Mouse (Mus musculus) ovary, postnatal 10 days (tissue): Measurements from ENCODE around the gene Kmt2b.

ENCODE experiments used
- DNase-seq: peaks from one replicate; pipeline ENCODE4 v3.0.0; 2022; ENCODE audit warnings: low spot score

The Kmt2b gene

DNA sequence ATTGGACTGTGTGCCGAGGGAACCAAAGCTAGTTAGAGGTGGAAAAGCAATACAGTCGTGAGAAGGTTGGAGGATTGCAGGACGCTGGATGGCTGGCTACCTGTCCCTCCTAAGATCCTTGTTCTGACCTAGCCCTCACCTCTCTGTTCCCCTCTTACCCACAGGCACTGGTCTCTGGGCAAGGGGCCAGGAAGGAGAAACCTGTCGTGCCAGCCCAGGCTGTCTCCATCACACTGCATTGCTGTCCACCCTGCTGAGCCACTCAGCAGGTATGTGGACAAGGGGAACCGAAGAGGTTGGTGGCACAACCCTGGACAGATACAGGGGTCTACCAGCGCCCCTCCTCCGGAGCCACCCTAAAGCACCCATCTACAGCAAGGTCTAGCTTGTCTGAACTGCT is 12.1 kb upstream of the Kmt2b start:
- DNase-seq = no peak

DNA sequence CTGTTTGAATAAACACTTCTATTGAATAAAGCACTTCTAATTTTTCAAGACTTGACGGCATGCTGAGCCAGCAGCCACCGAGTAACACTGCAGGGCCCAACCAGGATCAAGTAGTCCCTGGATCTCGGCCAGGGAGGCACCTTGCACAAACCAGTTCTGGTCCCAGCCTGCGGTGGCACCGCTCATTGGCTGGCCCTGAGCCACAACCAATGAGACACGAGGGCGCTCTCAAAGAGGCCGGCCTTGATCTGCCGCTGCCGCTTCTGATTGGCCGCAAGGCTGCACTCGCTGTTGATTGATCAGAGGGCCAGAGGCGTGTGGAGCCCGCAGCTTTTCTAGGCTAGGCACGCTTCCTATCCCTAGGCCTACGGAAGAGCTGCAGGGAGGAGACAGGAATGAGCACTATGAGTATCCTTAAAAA is 11.4 kb upstream of the Kmt2b start:
- DNase-seq = peak; percentile 62

DNA sequence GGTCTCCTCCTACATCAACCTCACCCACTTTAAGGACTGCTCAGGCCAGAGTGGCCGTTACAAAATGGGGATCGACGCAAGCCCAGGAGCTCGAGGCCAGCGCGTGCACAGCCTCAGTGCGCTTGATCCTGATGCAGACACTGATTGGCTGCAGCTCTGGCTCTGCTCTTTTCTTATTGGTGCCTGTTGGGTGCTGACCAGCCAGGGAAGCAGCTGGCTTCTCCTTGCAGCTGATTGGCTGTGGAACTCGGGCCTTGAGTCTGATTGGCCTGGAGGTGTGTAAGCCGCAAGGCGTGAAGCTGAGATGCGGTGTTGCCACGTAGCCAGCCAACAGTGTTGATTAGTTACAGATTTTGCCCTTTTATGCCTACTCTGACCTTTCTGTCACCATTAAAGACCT is 10.3 kb upstream of the Kmt2b start, which contains the start of gene Zbtb32:
Zbtb32 (minus strand) TSS at position 124 of the 400 bp plus-strand sequence.
- no peak for DNase-seq

DNA sequence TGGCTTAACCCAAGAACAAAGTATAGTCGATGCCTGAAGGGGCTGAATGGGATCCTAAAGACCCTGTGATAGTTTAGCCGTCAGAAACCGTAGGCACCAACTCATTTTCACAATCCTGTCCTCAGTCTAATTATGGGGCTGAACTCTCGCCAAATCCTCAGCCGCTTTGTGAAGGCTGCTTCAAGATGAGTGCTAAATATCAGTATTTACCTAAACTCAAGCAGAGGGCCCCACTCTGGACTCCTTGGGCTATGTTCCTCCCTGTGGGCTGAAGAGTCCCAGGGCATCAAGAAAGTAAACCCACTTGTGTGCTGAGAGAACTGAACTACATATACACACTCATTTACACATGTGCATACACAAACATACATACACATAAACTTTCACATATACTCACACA is 8.3 kb upstream of the Kmt2b start:
- no peak for DNase-seq

DNA sequence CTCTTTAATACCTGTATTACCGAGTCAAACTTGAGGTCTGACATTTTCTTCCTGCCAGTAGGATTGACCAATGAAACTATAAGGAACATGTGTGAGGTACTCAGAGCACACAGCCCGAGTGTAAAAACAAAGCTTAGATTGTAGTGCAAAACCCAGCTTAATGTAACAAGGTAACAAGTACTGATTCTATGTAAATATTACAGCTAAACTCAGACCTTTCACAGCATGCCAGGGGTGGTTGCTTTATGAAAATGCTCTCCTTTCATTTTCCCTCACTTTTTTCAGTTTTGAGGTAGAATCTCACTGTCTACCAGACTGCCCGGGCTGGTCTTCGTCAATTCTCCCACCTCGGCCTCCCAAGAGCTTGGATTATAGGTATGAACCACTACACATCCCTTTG is 7.6 kb upstream of the Kmt2b start:
- no peak for DNase-seq

DNA sequence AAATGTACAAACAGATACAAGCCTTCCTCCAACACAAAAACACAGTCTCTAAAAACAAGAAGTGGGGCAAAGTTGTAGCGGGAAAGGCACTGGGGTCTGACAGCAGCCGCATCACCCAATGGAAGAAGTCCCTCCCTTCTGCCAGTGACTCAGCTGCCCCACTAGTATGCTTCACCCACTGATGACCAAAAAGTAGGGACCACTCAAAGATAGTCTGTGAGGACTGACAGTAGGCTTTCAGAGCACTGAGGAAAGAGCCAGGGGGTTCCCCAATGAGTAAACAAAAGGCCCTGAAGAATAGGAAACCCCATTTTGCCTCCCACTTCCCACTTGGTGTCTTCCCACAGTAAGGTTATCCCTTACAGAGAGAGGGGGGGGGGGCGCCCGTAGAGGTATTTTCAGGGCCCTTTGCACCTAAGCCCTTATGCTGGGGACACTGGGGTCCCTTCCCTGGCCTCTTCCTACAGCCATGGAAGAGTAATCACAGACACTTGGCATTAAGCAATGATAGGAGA is 6.0 kb upstream of the Kmt2b start:
- no peak for DNase-seq

DNA sequence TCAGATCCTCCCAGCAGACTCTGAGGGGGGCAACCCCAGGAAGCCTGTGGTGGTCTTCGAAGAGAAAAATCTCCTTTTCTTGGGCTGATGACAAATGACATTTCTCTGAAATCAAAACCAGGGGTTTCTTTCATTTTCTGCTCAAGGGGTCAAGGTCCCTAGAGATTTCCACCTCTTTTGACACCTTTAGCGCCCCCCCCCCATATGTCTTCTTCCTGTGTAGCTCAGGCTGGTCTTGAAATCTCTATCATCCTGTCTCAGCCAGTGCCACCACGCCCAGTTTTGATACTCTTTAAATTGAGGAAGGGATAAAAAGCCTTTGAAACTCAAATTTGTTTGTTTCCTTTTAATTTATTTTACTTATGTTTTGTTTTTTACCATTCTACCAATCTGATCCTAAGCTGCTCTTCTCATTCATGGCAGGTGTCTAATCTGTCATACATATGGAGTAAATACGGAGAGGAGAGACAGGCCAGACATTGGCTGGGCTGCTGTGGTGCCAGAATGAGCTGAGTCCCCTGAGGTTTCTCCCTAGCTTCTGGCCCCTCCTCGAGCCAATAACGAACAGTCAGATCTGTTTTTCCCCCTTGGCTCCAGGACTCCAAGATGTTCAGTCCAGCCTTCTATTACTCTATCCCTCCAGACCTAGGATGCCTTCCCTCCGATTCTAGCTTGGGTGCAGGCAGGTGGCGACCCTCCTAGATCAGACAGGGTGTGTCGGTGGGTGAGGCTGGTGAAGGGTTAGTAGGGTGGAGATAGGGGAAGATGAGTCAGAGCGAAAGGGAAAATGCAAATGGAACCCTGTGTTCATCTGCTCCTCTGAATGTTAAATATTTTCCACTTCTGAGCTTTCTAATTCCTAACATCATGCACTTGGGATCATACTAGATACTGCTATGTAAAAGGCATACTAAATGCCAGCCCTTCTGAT is 5.3 kb upstream of the Kmt2b start:
- DNase-seq = no peak

DNA sequence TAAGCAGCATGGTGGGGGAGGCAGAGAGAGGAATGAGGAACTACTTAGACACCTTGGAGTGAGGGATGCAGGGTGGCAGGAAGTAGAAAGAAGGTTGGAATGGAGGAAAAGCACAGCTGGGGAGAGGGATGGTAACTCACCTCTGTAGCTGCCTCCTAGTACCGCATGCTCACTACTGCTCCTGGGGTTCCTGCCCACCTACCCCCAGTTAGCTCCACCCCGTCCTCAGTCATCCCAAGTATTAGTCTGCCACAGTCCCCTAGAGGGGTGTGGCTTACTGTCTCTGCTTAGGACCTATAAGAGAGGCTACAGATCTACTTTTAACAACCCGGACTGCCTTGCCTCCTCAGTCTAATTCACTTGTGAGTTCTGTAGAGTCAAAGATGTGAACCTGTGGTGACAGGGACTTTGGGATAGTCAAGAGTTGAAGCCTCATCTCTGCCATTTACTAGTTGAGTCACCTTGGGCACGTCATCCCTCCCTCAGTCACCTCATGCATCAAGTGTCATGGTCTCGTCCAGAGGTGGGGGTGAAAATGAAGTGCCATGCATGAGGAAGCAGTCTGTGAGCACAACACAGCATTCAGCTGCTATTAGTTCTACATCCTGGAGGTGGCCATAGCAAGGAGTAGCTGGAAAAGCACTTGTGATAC is 4.4 kb upstream of the Kmt2b start:
- no peak for DNase-seq

DNA sequence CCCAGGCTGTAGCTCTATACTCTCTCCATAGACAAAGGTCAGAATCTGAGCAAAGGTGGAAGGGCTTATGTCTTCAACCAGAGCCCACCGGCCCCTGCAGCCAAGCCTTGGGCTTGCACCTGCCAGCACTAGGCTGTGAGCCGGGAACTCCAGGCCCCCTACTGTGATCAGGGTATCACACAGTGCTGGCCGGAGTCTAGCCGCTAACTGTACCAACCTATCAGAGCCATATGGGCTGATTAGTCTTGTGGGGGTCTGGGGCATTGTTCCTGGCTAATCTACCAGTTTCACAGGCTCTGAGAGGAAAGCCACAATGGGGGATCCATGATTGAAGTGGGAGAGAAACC is 3.1 kb upstream of the Kmt2b start:
- no peak for DNase-seq

DNA sequence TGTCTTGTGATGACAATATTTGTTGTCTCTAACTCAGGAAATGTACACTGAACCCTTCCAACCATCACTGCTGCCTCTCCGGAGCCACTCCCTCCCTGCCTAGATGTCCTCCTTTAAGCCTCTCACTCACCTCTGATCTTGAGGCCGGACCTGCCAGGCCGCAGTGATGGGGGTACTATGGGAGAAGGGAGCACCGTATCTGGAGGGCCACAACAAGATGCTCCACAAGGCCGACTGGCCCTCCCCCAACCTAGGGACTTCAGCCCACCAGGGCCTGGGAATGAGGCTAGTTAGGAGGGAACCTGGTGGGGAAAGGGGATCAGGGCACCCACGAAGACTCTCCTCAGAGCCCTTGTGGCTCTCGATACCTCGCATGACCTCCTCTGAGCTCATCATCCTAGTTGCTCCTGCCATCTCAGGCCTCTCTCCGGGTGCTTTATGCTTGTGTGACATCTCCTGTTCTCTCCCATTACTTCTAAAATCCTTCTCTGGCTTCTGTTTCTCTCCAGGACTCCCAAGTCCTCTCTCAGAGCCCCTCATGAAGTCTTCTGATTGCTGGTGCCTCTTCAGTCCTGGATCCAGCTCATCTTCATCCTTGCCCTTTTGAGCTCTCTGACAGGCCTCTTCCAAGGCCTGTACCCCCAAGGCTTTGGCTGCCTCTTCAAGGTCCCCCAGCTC is 2.5 kb upstream of the Kmt2b start:
- no peak for DNase-seq

DNA sequence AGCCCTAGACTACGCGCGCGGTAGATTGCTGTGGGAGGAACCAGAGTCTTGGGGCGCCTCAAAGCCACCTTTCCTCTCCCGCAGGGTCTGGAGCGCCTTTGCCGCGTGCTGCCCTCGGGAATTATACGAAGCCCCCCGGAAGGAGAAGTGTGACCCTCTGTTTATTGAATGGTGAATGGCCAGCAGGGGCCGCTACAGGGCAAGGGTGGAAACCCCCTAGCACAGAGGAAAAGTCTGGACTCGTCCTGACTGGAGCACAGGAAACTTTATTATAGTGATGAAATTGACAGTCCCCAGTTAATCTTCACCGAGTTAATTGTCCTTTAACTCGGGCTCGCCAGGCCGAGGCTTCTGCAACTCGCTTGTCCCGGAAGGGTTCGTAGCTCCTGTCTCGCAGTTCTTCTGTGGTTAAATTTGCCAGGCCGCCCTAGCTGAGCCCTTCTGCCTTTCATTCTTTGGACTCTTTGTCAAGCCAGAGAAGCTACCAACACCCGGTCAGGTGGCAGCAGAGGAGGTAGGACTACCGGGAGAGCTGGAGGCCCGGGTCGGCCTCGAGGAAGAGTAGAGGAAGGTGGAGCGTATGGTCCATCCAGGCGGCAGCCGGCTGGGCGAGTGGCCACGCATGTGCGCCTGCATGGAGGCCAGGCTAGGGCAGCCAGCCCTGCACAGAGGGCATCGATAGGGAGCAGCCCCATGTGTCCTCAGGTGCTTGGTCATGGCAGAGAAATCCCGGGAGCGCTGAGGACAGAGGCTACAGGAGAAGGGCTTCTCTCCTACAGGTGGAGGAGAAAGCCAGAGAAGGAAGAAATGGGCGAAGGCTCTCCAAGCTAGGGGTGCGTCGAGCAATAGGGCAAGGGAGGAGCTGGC is 1.1 kb upstream of the Kmt2b start:
- peak; percentile 69 for DNase-seq

DNA sequence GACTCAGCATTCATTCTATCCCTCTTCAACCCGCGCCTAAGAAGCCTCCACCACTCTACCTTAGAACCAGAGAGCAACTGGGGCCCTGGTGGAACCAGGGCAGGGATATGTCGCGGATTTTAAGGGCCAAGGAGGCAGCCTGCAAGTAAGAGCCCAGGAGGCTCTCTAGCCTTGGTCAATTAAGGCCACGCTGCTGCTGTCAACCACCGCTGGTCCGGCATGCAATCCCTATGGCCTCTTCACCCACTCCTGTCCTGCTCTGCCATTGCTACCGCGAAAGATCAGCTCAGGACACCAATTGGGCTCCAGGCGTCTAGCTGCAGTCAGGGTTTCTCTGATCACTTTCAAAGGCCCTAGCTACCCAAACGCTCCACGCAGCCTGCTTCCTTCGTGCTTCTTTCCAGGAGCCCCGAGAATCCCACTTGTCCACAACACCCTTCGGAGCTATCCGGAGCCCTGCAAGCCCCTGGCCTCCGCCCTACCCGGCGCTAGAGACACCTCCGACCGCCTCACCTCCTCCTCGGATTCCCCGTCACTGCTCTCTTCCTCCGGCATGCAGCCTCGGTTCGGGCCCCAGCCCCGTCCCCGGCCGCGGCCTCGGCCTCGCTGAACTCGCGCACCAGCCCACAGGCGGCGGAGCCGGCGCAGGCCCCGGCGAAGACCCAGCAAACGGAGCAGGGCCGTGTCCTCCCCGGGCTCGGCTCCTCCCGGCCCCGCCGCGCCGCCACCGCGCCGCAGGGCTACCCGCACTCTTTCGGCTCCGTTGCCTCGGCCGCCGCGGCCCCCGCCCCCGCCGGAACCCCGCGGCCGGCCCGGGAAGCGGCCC is 471 bp downstream of the Kmt2b start:
- DNase-seq = peak; percentile 48

DNA sequence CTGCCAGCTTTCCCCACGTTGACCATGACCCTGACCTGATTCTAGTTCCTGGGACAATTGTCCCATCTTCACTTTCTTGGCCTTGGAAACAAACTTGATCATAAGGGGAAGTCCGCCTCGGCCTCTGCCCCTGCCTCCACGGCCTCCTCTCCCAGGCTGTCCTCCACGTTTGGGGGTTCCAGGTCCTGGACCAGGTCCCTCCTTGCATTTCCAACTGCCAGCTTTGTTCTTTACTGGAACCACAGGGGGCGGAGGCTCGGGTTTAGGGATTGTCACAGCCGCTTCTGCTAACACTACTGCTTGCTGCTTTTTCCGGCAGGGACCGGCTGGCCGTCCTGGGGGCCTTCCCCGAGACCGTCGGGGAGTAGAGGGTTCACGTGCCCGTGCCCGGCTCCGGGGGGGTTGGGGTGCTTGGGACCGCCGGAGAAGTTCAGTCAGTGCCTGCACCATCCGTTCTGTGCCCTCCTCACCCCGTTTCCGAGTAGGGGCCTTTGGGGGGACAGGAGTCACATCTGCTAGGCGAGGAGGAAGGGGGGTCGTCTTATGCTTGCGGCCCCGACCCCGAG is 2.0 kb downstream of the Kmt2b start:
- no peak for DNase-seq

DNA sequence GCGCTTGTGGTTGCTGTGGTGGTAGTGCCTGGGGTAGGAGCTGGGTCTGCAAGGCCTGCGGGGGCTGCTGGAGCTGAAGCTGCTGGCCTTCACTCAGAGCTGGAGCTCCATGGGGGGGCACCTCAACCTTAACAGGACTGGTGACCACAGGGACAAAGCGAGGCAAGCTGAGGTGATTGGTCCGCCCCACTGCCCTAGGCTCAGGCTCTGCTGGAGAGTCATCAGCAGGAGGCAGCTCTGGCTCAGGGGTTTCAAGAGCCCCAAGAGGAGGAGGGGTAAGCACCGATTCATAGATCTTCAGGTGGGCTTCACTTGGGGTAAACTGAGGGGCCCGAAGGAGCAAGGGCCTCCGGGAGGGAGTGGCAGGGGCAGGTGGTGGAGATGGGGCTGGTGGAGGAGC is 3.4 kb downstream of the Kmt2b start:
- DNase-seq = no peak

DNA sequence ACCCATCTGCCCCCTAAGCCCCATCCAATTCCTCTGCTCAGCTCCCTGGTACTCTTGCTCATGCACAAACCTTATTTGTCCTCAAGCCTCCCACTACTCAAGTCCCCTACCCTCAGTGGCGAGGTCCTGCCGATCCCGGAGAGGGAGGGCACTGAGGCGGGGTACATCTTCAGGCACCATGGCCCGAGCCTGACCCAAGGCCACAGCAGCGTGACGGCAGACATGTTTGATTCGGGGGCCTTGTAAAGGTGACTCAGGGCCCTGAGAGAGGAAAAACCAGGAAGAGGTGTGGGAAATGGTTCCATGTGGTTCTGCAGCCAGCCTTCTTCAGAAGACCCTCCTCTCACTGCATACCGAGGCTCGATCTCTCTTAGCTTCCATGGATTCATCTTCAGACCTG is 4.2 kb downstream of the Kmt2b start:
- DNase-seq = no peak

DNA sequence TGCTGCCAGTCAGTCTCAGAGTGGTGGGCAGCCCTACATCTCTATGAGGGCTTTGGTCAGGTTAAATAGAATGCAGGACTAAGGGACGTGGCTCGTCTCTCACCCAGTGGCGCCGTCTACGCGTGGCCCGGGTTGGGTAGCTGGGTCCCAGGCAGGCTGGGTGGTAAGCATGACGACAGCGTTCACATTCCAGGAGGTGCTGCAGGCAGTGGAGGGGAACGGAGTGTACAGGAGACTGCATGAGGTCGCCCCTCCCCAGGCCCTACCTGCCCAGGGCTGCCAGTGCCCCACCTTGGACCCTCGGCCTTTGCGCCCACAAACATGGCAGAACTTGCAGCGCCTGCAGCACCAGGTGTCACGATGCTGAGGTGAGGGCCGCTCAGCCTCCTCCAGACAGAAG is 7.0 kb downstream of the Kmt2b start:
- DNase-seq = no peak

DNA sequence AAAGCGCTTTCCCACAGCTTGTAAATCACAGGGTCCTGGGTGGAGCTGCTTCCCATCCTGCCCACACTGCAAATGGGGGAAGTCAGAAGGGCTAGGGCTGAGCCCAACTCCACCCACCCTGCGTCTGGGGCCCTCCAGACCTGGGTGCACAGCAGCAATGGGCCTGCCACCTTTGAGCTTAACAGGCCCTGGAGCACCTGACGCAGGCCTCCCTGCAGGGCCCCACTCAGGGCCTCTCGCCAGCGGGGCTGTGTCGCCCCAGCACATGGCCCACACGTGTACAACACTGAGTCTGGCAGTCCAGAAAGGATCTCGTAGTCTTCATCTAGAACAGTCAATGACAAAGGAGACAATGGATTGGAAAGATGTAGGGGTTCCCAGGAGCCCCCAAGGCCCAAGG is 8.6 kb downstream of the Kmt2b start:
- DNase-seq = no peak

DNA sequence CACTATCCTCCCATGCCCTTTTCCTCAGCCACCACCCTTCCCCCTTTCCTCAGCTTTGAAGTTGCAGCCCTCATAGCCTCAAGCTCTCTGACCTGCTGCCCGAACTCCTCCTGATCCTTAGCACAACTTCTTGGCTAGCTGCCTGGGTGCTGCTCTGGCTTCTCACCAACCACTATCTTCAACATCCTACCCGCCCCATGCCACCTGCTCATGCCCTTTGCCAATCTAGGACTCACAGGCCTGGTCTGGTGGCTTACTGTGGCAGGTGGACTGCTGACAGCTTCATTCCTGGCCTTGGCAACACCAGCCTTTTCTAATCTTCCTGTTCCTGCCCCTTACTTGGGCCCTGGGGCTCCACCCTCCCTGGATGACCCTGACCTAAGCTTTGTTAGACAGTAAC is 15.6 kb downstream of the Kmt2b start:
- no peak for DNase-seq

DNA sequence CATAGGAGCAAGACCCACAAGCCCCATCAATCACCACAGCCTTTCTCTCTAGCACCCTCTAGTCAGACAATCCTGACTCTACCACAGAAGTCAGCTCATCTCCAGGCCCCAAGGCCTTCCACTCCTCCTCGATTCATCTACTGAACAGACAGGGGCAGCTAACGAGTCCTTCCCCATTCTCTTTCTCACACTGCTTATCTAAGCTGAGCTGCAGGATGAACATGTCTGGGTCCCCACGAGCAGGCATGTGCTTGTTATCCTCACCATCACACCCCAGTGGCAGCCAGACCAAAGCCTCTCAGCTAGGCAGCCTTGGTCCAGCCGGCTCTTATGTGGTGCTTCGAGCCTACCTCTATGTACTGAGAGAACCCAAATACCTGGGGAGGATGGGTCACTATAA is 16.1 kb downstream of the Kmt2b start:
- DNase-seq = no peak

DNA sequence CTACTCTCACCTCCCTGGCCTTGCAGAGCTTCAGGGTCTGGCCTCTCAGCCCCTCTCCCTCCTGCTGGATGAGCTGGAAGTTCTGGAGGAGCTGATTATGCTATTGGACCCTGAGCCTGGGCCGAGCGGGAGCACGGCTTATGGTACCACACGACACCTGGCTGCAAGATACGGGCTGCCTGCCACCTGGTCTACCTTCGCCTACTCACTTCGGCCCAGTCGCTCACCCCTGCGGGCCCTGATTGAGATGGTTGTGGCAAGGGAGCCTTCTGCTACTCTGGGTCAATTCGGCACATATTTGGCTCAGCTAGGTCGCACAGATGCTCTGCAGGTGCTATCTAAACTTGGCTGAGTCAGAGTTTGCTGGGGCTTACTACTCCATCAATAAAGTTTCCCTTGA is 21.0 kb downstream of the Kmt2b start:
- DNase-seq = no peak

DNA sequence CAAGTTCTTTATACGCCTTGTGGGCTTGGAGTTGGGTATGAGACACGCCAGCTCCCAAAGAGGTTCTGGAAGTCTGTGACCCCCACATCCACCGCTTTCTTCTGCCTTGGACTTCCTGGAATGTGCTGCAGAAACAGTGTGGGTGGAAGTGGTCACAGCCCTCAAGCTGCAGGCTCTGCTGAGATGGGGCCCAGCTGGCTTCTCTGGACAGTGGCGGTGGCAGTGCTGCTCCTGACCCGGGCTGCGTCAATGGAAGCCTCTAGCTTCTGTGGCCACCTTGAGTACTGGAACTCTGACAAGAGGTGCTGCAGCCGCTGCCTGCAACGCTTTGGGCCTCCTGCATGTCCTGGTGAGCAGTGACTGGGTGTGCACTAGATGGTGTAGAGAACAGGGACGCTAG is 22.5 kb downstream of the Kmt2b start:
- no peak for DNase-seq
